Mouse (Mus musculus) cerebral cortex, adult 2 months (tissue): ENCODE results near the gene Neurog1.

Source experiments
- WGBS: fragments of 180-500 bp; shearing (Covaris S2); methylation state at CpG from one replicate; pipeline ENCODE4 v1.1.7; 2018; 5-methylcytosine and 5-hydroxymethylcytosine counted together

Neurog1 gene

GRCm38 (mm10) chr13:56251924-56252619 is at the start of gene Neurog1:
TSS of gene Neurog1 (minus strand) at chr13:56252163.
- WGBS: 1% methylated on average over 65 of the region's 65 CpGs

DNA sequence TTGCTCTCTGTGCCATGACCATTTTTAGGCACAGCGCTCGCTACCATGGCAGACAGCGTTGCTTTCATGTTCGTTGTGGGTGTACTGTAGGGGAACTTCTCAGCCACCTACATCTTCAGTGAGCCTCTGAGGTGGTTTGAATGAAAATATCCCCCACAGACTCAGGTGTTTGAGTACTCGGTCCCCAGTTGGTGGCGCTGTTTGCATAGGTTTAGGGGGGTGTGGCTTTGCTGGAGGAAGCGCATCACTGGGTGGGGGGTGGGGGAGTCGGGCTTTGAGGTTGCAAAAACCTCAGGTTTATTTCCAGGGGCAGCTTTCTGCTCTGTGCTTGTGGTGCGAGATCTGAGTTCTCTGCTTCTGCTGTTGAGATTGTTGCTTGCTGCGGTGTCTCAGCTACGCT is 47.4 kb upstream of the Neurog1 start:
- 71% methylated on average over 11 of the region's 11 CpGs for WGBS

GRCm38 (mm10) chr13:56296659-56297020 is 44.7 kb upstream of the Neurog1 start:
- 21% methylated on average over 8 of the region's 8 CpGs for WGBS

GRCm38 (mm10) chr13:56295943-56296658 is 44.1 kb upstream of the Neurog1 start, which contains the start of gene Cxcl14:
TSS of gene Cxcl14 (minus strand) at chr13:56296551.
- WGBS: 2% methylated on average over 74 of the region's 76 CpGs

- WGBS: 11% methylated on average over 13 of the region's 13 CpGs
Observed at GRCm38 (mm10) chr13:56295586-56295942, 43.6 kb upstream of the Neurog1 start.

- WGBS: 27% methylated on average over 10 of the region's 10 CpGs
Observed at GRCm38 (mm10) chr13:56294908-56295307, 42.9 kb upstream of the Neurog1 start.

DNA sequence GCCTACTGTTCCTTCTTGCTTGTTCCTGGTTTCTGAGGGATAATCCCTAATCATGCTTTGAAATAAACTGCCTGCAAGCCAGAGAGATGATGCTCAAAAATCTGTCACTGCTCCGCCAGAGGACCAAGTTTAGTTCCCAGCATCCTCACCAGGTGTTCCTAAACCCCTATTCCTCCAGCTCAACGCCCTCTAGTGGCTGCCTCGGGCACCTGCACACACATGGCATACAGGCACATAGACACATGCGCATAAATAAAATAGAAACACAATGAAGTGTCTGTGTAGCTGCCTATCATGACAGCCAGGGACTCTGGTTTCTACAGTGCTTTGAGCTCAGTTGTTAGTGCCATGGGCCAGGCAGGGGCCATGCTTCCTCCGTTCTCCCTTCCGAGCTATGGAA is 38.0 kb upstream of the Neurog1 start:
- WGBS: 72% methylated on average over 6 of the region's 6 CpGs

DNA sequence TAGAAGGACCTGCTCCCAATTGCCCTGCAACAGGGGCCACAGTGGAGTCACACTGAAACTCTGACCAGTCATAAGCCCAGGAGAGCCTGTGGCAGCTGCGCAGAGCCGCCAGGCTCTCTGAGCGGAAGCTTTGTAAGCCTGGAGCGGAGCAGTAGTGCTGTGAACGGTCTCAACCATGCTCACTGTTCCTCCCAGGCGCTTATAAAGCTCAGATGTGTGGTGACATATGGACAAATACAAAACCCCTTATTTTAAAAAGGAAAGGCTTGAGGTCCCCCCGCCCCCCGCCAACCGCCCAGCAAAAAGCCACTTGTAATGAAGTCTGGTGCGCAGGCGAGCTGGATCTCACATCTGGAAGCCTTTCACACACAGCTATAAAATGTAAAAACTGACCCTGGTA is 37.3 kb upstream of the Neurog1 start:
- 71% methylated on average over 11 of the region's 11 CpGs for WGBS

DNA sequence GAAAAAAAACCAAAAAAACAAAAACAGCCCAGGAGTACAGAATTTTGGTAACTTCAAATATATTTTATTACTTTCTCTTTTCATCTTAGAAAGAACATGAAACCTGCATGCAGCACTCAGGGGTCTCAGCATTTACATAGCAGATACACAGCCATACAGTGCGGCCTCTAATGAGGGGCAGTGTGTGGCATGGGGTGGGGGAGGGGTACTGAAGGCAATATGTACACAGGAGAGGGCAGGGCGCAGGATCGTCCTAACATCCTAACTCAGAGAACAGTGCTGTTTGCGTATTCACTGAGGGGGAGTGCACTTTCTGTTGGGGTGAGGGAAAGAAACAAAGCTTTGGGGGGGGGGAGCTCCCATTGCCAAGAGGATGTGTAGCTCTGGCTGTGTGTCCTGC is 36.6 kb upstream of the Neurog1 start:
- 65% methylated on average over 4 of the region's 4 CpGs for WGBS

GRCm38 (mm10) chr13:56287091-56287490 is 35.1 kb upstream of the Neurog1 start:
- WGBS: 75% methylated on average over 9 of the region's 9 CpGs

- WGBS: 81% methylated on average over 13 of the region's 13 CpGs
Observed at GRCm38 (mm10) chr13:56283321-56283720, 31.4 kb upstream of the Neurog1 start.

DNA sequence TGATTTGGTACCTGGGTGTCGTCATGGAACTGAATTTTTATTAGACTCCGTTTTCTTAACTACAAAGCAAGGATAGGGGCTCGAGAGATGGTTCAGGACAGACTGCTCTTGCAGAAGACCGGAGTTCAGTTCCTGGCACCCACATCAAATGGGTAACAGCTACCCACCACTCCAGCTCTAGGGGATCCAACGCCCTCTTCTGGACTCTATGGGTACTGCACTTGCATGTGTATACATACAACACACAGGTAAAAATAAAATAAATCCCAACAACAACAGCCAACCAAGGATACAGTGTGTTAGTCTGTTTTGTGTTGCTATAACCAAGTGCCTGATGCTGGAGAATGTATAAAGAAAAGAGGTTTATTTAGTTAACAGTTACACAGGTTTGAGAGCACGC is 28.4 kb upstream of the Neurog1 start:
- 81% methylated on average over 6 of the region's 6 CpGs for WGBS

- WGBS: 11% methylated on average over 8 of the region's 8 CpGs
Observed at GRCm38 (mm10) chr13:56279439-56279838, 27.5 kb upstream of the Neurog1 start.

GRCm38 (mm10) chr13:56275171-56275570 is 23.2 kb upstream of the Neurog1 start:
- WGBS: 74% methylated on average over 2 of the region's 2 CpGs

DNA sequence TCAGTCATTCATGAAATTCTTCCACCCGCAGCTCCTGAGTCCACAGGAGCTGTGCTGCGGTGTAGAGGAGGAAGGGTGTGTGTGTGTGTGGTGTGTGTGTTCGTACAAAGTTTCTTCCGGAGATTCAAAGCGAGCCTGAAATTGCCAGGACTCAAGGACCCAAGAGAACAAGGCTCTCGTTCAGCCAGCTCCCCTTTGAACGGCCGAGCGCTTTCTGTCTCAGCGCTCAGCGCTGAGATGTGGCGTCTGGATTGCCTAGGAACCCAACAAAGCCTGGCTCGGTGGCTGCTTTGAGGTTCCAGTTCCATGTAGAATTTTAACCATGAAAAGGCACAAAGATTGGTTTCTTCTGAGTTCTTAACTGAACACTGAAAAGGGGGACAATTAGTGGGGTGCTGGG is 18.2 kb upstream of the Neurog1 start:
- 61% methylated on average over 13 of the region's 13 CpGs for WGBS

- 70% methylated on average over 4 of the region's 4 CpGs for WGBS
Observed at GRCm38 (mm10) chr13:56267396-56267795, 15.4 kb upstream of the Neurog1 start.

GRCm38 (mm10) chr13:56266435-56266834 is 14.5 kb upstream of the Neurog1 start:
- WGBS: 27% methylated on average over 8 of the region's 8 CpGs

GRCm38 (mm10) chr13:56265661-56266060 is 13.7 kb upstream of the Neurog1 start:
- WGBS: 45% methylated on average over 5 of the region's 5 CpGs

DNA sequence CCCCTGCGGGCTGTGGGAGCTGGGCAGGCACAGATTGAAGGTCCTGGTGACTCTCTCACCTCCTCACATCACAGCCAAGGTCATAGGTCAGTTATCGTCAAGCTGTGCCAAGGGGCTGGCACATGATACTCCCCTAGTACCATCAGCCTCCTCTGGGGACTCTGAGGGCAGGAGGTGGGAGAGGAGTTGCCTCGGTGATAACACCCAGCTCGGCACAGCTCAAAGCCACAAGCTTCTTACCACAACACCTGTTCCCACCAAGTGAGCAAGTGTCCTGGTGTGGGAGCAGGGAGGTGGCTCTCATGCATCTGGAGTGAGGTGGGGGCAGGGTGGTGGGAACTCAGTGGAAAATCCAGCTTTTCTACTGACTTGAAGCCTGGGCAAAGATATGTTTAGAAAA is 10.3 kb upstream of the Neurog1 start:
- WGBS: 79% methylated on average over 4 of the region's 4 CpGs

- 6% methylated on average over 17 of the region's 17 CpGs for WGBS
Observed at GRCm38 (mm10) chr13:56260344-56260780, 8.4 kb upstream of the Neurog1 start.

DNA sequence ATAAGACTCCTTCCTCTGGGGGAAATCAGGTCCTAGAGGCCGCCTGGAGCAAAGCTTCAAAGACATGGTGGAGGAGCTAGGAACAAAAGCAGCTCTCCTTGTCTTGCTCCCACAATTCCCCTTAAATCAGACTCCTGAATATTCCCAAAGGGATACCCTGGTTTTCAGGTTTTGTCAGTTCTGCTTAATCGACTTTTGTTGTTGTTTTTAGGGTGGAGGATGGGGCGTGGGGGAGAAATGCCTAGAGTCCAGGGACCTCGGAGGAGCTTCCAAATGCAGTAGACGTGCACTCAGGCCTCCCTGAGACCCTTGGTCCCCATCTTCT is 7.9 kb upstream of the Neurog1 start:
- WGBS: 13% methylated on average over 5 of the region's 5 CpGs

- 2% methylated on average over 55 of the region's 55 CpGs for WGBS
Observed at GRCm38 (mm10) chr13:56259021-56259925, 7.3 kb upstream of the Neurog1 start.
